Mouse (Mus musculus) cerebellum, postnatal 10 days (tissue): ENCODE measurements at regions not wholly inside any gene's neighbourhood (a gene's known extent, or its start where the extent isn't known, plus 50 kb on each side); places are given as distances from the start of the nearest gene placed in this dataset.

Experiments
- DNase-seq, 2 experiments: peaks; one replicate each; pipeline ENCODE4 v3.0.0; 2021; ENCODE audit warnings: mixed read lengths in 2 of 2

- DNase-seq, result no peak
Measured at GRCm38 (mm10) chr11:112140058-112140457, 642.0 kb upstream of the Sox9 start.

- DNase-seq, result no peak
Measured at GRCm38 (mm10) chr11:112140495-112140894, 641.5 kb upstream of the Sox9 start.

DNA sequence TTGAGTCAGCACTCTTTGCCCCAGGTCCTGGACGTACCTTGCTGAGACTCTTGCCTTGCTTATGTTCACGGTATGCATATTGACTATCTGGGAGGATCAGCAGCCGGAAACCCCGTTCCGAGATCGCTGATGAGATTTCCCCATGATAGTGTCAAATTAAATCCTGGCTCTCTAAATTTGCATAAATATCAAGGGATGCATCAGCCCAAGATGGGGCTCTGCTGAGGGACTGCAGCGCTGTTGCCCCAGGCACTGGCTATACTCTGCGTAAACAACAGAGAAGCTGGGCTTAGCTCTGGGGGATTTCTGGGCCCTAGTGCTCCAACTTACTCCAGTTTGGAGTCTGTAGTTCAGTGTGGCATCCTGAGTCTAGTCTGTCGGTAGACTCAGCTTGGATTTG is 641.1 kb upstream of the Sox9 start:
- DNase-seq, result no peak

DNA sequence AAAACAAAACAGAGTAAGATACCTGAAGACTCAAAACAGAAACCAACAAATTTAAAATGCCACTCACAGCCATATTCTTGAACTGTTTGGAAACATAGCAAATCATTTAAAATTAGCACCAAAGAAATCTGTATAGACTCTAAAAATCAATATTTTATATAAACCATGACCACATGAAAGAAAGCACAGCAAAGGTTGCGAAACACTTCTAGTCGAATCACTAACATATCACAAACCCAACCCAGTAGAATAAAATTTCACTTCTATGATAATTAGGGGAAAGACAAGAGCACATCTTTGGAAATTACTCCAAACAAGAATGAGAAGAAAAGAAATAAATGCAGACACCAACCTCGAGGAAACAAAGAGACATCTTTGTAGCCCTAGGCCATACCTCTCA is 630.0 kb upstream of the Sox9 start:
- no peak for DNase-seq

DNA sequence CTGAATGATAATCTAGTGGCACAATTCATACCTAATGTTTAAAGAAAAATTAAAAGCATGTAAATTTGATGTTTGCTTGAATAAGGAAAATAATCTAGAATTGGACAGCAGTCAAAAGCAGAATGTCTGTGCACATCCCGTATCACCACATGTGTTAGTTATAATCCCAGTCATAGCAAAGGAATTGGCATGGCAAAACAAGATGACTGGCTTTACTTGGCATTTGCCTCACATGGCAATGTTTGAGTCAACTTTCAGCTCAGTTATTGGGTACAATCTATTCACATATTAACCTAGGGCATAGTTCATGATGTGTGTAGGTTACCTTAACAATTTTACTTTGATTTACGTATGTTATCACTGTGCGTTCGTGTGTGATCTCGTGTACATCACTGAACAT is 628.8 kb upstream of the Sox9 start:
- no peak for DNase-seq

DNA sequence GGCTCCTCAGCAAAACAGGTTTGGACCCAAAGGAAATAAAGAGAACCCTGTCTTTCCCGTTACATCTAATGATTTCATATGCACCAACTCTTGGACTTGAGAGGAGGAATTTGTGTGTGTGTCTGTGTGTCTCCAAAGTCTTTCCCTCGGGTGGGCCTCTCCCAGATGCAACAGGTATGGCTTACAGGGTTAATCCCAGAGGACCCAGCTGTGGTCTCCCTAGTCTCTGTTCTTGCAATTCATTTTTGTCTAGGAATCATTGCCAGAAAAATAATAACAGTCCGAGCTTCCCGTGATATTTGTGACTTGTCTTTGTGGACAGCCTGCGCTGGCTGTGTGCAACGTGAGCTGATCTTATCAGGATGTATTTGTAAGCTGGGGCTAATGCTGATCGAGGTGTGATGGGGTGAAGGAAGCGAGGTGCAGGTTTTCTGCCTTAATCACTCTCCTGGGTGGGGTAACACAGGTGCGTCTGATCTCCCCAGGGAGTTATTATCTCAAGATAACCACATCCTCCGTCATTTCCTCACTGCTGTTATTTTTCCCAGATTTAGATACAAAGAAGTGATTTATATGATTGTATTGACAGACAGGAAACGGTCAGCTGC is 627.2 kb upstream of the Sox9 start:
- DNase-seq, result no peak

- DNase-seq, result no peak
Measured at GRCm38 (mm10) chr11:112155339-112155955, 626.6 kb upstream of the Sox9 start.

DNA sequence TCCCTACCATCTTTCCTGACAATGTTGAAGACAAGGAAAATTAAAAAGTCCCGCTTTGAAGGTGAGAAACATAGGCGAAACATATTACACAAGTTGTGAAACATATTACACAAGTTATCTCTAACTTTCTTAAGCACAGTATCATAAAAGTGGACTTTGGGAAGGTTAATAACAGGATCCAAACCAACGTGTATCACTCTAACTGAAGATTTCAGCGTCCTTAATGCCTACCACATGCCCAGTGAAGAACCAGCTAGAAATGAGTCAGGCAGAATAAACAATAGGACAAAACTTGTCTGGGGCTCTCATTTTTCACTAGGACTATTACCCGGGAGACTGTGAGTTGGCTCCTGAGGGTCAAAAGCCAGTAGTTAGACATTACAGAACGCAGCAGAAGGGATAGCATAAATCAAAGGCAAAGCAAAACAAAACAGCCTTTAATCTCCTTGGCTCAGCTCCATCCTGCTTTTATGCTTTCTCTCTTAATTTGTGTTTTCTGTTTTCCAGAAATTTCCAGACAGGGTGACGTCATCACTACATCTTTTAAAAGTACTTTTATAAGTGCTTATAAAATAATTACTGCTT is 618.3 kb upstream of the Sox9 start:
- no peak for DNase-seq

GRCm38 (mm10) chr11:112173585-112173984 is 608.4 kb upstream of the Sox9 start:
- no peak for DNase-seq

GRCm38 (mm10) chr11:112175302-112175701 is 606.7 kb upstream of the Sox9 start:
- DNase-seq, result no peak

DNA sequence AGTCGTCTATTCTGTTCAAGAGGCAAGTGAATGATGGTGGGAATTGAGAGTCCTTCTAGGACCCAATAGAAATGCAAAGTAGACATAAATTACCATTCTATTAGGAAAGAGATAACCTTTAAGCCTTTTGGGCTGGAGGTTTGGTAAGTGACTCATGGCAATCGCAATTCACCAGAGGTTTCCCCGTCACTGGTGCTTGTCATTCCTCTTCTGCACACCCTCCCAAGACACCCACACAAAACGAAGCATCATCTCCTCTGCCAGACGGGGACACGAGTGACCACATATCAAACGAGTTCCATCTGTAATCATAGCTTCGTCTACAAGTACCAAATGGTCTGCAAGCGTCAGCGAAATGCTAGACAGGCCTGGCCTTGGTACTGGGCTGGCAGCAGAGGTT is 601.4 kb upstream of the Sox9 start:
- DNase-seq, result no peak

DNA sequence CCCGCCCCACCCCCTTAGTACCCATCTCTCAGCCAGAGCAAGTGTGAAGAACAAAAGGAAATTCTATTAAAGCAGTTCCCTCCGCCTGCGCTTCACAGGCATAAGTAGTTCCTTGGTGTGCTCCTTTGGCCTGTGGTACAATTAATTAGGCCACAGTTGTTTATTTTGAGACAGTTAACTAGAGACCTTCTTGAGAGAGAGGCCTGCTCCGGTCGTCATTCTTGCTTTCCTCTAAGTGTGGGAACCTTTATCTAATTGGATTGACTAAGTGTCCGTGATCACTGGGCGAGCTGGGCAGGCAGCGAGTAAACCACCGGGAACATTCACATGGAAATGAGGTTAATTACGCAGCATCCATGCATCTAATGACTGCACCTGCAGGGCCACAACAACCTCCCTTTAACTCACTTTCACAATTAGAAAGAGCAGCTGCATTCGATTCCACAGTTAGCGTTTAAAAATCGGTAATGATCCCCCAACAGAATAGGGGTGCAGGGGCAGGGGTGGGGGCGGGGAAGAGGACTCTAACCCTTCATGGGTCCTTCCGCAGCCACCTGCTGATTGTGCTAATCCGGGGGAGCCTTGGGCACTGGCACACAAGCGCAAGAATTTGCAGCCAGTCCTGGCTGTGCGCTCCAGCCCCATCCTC is 584.3 kb upstream of the Sox9 start:
- peak; percentile 14 to 57 for DNase-seq

- DNase-seq, result no peak
Measured at GRCm38 (mm10) chr11:112204561-112204960, 577.5 kb upstream of the Sox9 start.

GRCm38 (mm10) chr11:112209414-112209813 is 572.6 kb upstream of the Sox9 start:
- peak; percentile 76 to 79 for DNase-seq

- DNase-seq, result peak; percentile 6 to 9
Measured at GRCm38 (mm10) chr11:112219046-112219720, 562.8 kb upstream of the Sox9 start.

- DNase-seq, result peak in 1 of 2 experiments; percentile 8
Measured at GRCm38 (mm10) chr11:112234492-112235116, 547.4 kb upstream of the Sox9 start.

GRCm38 (mm10) chr11:112238960-112239884 is 542.8 kb upstream of the Sox9 start:
- peak; percentile 42 to 59 for DNase-seq

- no peak for DNase-seq
Measured at GRCm38 (mm10) chr11:112252548-112252947, 529.5 kb upstream of the Sox9 start.

DNA sequence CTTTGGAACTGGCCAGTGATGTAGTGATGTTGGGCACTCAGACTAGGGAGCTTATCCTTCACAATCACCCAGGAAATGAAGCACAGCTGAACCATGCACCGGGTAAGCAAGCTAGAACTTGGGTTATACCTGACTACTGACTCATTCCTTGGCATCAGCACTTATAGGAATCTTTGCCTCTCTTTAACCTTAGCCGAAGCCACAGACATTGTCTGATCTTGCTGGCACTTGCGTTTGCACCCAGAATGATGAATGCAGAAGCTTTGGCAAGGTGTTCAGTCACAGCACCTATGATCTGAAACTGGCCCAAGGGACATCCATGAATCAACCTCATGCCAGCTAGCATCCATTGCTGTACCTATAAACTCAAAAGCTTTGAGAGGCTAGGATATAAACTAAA is 529.0 kb upstream of the Sox9 start:
- DNase-seq, result no peak

DNA sequence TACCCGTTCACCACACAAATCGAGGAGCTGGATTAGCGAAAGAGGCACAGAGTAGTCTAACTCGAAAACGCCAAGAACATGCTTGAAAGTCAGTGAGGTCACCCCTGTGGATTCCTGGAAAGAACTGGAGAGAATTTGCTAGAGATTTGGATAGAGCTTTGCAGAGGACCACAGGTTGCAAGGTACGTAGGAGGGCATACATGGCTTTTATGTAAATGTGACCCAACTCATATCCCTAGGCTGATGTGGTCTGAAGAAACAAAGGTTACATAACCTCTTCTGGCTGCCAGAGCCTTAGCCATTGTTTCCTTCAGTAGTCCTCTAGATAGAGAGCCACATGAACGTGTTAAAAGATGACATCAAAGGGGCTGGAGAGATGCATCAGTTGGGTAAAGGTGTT is 525.7 kb upstream of the Sox9 start:
- no peak for DNase-seq

DNA sequence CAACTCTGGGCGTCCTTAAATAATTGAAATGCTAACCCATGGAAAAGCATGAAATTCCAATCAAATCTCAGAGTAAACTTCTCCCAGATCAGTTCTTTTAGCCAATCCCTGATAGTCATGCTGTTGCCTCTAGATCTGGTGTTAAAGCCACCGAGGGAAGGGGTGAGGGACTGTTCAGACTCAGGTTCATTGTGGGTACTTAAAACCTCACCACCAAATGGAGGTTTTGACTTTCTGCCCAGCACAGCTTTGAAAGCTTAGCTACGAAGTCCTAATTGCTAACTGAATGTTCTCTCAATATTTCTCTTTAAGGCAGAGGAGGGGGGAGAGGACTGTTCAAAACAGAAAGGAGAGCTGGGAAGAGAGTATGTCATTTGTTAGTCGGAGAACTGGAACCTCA is 517.9 kb upstream of the Sox9 start:
- no peak for DNase-seq

DNA sequence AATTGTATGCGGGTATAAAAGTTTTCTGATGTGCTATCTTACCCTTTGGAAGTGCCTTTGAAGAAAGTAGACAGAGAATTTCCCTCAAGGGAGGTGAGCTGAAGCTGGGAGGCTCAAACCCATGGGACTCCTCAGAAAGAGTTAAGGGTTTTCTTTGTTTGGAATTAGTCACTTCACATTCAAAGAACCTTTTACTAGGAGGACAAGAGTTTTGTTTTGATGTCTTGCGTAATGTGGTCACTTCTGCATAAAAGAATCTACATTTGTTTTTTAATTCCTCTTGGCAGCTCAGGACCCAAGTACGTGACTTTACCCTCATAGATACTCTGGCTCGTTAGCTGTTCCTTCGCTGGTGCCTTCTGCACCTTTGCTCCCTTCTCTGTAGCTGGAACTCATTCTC is 511.1 kb upstream of the Sox9 start:
- DNase-seq, result no peak
